Mouse (Mus musculus) intestine, postnatal 0 days (tissue): Measurements from ENCODE around the gene St5. TPM values are rescaled to one million over a fixed set of nuclear protein-coding genes. Genes with fewer than 3 reads are reported as not detected.
A peak's percentile ranks its signal among the peaks of the same experiment; 100 is the strongest.

Experiments used
- ATAC-seq: fragments of 200-750 bp; cut with Nextera tagmentation; 2 replicates; pipeline ENCODE4 v1.8.0; 2017; ENCODE audit warnings: mild to moderate bottlenecking, moderate TSS enrichment, moderate library complexity
- H3K27ac ChIP-seq: fragments of 300-500 bp; sonication (generic); 2 replicates; pipeline ENCODE4 v1.5.1; 2014; ENCODE audit warnings: mild to moderate bottlenecking, low read depth, low read length, moderate library complexity
- H3K27me3 ChIP-seq: fragments of 300-500 bp; sonication (generic); replicated peaks from 2 replicates; pipeline ENCODE4 v1.6.1; 2014; ENCODE audit warnings: low read length, mixed read lengths; ENCODE audit not compliant: control insufficient read depth, insufficient read depth
- H3K36me3 ChIP-seq: fragments of 300-500 bp; sonication (generic); 2 replicates; pipeline ENCODE4 v1.6.1; 2014; ENCODE audit warnings: mild to moderate bottlenecking, moderate library complexity; ENCODE audit not compliant: control insufficient read depth, insufficient read depth
- H3K4me1 ChIP-seq: fragments of 300-500 bp; sonication (generic); replicated peaks from 2 replicates; pipeline ENCODE4 v1.6.1; 2014; ENCODE audit warnings: antibody characterized with exemption, low read length, mixed read lengths; ENCODE audit not compliant: control insufficient read depth, insufficient read depth
- H3K4me2 ChIP-seq: fragments of 300-500 bp; sonication (generic); replicated peaks from 2 replicates; pipeline ENCODE4 v1.6.1; 2014; ENCODE audit warnings: low read depth, mild to moderate bottlenecking, moderate library complexity
- H3K4me3 ChIP-seq: fragments of 300-500 bp; sonication (generic); 2 replicates; pipeline ENCODE4 v1.5.1; 2014; ENCODE audit warnings: low read depth, low read length
- H3K9ac ChIP-seq: fragments of 300-500 bp; sonication (generic); 2 replicates; pipeline ENCODE4 v1.6.1; 2014; ENCODE audit warnings: mild to moderate bottlenecking, low read depth, low read length
- H3K9me3 ChIP-seq: fragments of 300-500 bp; sonication (generic); 2 replicates; pipeline ENCODE4 v1.6.1; 2016; ENCODE audit warnings: mixed run types; ENCODE audit not compliant: control insufficient read depth
- CTCF ChIP-seq: sonication (generic); IDR thresholded peaks from 2 replicates; pipeline ENCODE4 v1.5.1; 2016; ENCODE audit warnings: low read depth, mild to moderate bottlenecking, control low read depth, antibody characterized with exemption, moderate library complexity
- WGBS: fragments of 180-500 bp; shearing (Covaris S2); extraction: QIAGEN DNeasy Blood & Tissue Kit; methylation state at CpG from one replicate; pipeline ENCODE4 v1.1.7; 2014; 5-methylcytosine and 5-hydroxymethylcytosine counted together
- polyA plus RNA-seq: library from polyadenylated mRNA; unstranded; fragments of >200 nt; fragmentation: Nextera tagmentation; extraction: Ambion mirVana; gene quantifications from 2 replicates; pipeline ENCODE4 v1.2.1, GENCODE M21; 2015

The St5 gene
- polyA plus RNA-seq, 1 experiment from 2014 or later, result 46.7 TPM

GRCm38 (mm10) chr7:109657884-109658283, 45.5 kb downstream of the St5 start:
- 29% methylated on average over 6 of the region's 6 CpGs for WGBS
- H3K27ac ChIP-seq, result no peak overlapping the region

DNA sequence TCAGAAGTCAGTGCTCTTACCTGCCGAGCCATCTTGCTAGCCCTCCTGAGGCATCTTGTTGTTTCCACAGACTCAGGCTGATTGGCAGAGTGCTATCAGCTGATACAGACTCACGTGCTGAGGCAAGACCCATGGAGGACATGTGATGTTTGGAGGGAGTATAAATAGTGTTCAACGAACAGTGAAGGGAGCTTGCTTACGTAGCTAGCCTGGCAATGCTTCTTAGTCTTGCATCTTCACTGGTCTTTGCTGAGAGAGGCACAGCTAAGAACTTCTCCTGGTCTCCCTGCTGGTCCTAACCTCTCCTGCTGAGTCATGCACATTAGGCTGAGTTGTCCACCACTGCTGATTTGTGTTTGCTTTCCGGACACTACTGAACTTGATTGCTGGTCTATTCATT, 48.5 kb downstream of the St5 start:
- Histone ChIP-seq H3K9ac (no peak overlapping the region), H3K36me3 (no peaks in the 10 kb centered on the region)
- WGBS, result 78% methylated on average over 5 of the region's 5 CpGs

More at GRCm38 (mm10) chr7:109657884-109658283, 45.5 kb downstream of the St5 start:
- no peak for TF ChIP-seq CTCF
- Histone ChIP-seq H3K36me3 (no peaks in the 10 kb centered on the region), H3K9me3 (no peaks in the 10 kb centered on the region), H3K4me3 (no peak overlapping the region), H3K9ac (no peak overlapping the region), H3K4me2 (no peak overlapping the region), H3K4me1 (no peaks in the 10 kb centered on the region), H3K27me3 (no peaks in the 10 kb centered on the region)
- no peak for ATAC-seq

GRCm38 (mm10) chr7:109648812-109649594, 54.4 kb downstream of the St5 start:
- peak; percentile 47; the same call in 1 of the 2 replicates for ATAC-seq
- 38% methylated on average over 10 of the region's 10 CpGs for WGBS
- Histone ChIP-seq H3K36me3 (no peaks in the 10 kb centered on the region), H3K9me3 (no peaks in the 10 kb centered on the region), H3K4me3 (no peak overlapping the region), H3K4me2 (peak overlapping the region; percentile 21; the same call in 1 of the 2 replicates), H3K27me3 (no peaks in the 10 kb centered on the region), H3K27ac (no peak overlapping the region), H3K9ac (no peak overlapping the region), H3K4me1 (peaks cover 6% of the 10 kb centered on the region; the same call in 1 of the 2 replicates)
- no peak for TF ChIP-seq CTCF

More for the DNA sequence above, 48.5 kb downstream of the St5 start:
- H3K9me3 ChIP-seq, result no peaks in the 10 kb centered on the region
- no peak overlapping the region for H3K4me2 ChIP-seq
- H3K4me1 ChIP-seq, result no peaks in the 10 kb centered on the region
- H3K4me3 ChIP-seq, result no peak overlapping the region
- H3K27me3 ChIP-seq, result no peaks in the 10 kb centered on the region
- no peak overlapping the region for H3K27ac ChIP-seq
- ATAC-seq, result no peak
- no peak for TF ChIP-seq CTCF

DNA sequence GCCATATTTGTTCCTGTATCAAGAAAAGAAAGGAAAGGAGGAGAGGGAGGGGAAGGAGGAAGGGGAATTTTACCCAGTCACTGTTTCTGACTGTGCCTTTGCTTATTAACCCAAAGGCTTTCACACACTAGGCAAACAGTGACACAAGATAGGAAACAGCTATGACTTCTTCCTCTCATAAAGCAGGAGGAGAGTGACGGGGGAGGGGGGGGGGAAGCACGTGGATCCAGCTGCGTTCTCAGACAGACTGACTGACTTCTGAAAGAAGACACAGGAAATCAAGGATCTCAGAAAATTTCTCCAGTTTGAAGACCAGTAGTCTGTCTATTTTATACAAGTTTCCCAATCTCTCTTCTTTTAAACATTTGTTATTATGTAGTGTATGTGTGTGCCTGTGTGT, 56.8 kb downstream of the St5 start:
- H3K27ac ChIP-seq, result no peak overlapping the region
- WGBS, result 6% methylated on average over 3 of the region's 3 CpGs
- H3K4me1 ChIP-seq, result peaks cover 6% of the 10 kb centered on the region; the same call in 1 of the 2 replicates
- no peaks in the 10 kb centered on the region for H3K27me3 ChIP-seq
- H3K4me2 ChIP-seq, result no peak overlapping the region
- H3K4me3 ChIP-seq, result no peak overlapping the region
- no peak for ATAC-seq
- no peak for TF ChIP-seq CTCF
- H3K36me3 ChIP-seq, result no peaks in the 10 kb centered on the region
- no peaks in the 10 kb centered on the region for H3K9me3 ChIP-seq
- no peak overlapping the region for H3K9ac ChIP-seq

GRCm38 (mm10) chr7:109643305-109643994, 60.0 kb downstream of the St5 start:
- H3K4me3 ChIP-seq, result no peak overlapping the region
- H3K36me3 ChIP-seq, result no peaks in the 10 kb centered on the region
- TF ChIP-seq CTCF, result no peak
- peaks cover 2% of the 10 kb centered on the region; the same call in 1 of the 2 replicates for H3K4me1 ChIP-seq
- H3K27ac ChIP-seq, result no peak overlapping the region
- ATAC-seq, result no peak
- no peak overlapping the region for H3K9ac ChIP-seq
- H3K27me3 ChIP-seq, result no peaks in the 10 kb centered on the region
- WGBS, result 96% methylated on average over 18 of the region's 18 CpGs
- H3K9me3 ChIP-seq, result no peaks in the 10 kb centered on the region
- no peak overlapping the region for H3K4me2 ChIP-seq

DNA sequence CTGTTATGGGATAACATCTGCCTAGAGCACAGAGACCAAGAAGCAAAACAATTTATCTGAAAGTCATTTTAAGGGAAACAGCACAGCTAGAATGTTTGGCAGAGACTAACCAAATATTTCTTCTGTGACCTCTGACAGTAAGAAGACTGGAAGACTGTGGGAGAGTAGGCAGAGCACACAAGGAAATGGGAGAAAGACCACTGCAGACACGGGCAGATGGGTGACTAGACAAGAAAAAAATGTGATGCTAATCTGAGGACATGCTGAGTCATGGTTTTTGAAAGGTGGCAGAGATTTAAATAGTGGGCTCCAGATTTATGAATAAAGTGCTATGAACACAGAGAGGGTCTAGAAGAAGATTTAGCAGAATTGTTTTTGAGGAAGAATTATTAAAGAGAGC, 61.4 kb downstream of the St5 start:
- no peak for ATAC-seq
- H3K36me3 ChIP-seq, result no peaks in the 10 kb centered on the region
- no peaks in the 10 kb centered on the region; the same call in 1 of the 2 replicates for H3K4me1 ChIP-seq
- H3K27me3 ChIP-seq, result no peaks in the 10 kb centered on the region
- no peak overlapping the region for H3K4me2 ChIP-seq
- H3K4me3 ChIP-seq, result no peak overlapping the region
- TF ChIP-seq CTCF, result no peak
- H3K27ac ChIP-seq, result no peak overlapping the region; the same call in 1 of the 2 replicates
- H3K9me3 ChIP-seq, result no peaks in the 10 kb centered on the region
- no peak overlapping the region for H3K9ac ChIP-seq
- 13% methylated on average over 1 of the region's 1 CpGs for WGBS
